Mouse (Mus musculus) heart, postnatal 10 days (tissue): Measurements from ENCODE around the gene Nek1. TPM values are rescaled to one million over a fixed set of nuclear protein-coding genes. Genes with fewer than 3 reads are reported as not detected.
A peak's percentile ranks its signal among the peaks of the same experiment; 100 is the strongest.
"Not testable (repeated sequence)": the region's sequence is repeated elsewhere in the genome, so short reads cannot be mapped to it uniquely, and the experiment has no call there.

Experiments used
- DNase-seq, 2 experiments: peaks; one replicate each; pipeline ENCODE4 v3.0.0; 2021
- intact Hi-C: fragments of 180-260 bp; cut with DNase I; formaldehyde crosslinking; loops from one replicate; pipeline ENCODE4 v1.15.1; 2025
- total RNA-seq, 2 experiments: library from RNA; stranded (reverse); gene quantifications; 2 replicates each; pipeline ENCODE4 v1.2.3; 2021

Gene Nek1
- total RNA-seq, 2 experiments from 2014 or later, result 6.9 to 9.2 TPM

- intact Hi-C loops, result loop anchor here (2.0 kb wide), 1 partner anchor 28 kb away; no protein-coding TSS in a partner anchor
- DNase-seq, result peak; percentile 98
Observed at GRCm38 (mm10) chr8:60982701-60983687, 10.0 kb upstream of the Nek1 start, which contains the start of gene Clcn3. Gene Clcn3 (minus strand): TSS chr8:60983300.

GRCm38 (mm10) chr8:60983688-60984079 lies 9.3 kb upstream of the Nek1 start:
- DNase-seq, result peak; percentile 67 to 72
- intact Hi-C loops, result loop anchor here (2.0 kb wide), 1 partner anchor 29 kb away; no protein-coding TSS in a partner anchor

- intact Hi-C loops, DNase-seq: not testable (repeated sequence)
Observed at GRCm38 (mm10) chr8:60984260-60985010, 8.6 kb upstream of the Nek1 start.

- peak in 1 of 2 experiments; percentile 85 for DNase-seq
- intact Hi-C loops, result loop anchor here (5.0 kb wide), 3 partner anchors 235 to 495 kb away; partner anchors contain the start of genes Cbr4 and Mfap3l
Observed at GRCm38 (mm10) chr8:60992561-60992909, 460 bp upstream of the Nek1 start.

- intact Hi-C loops, result loop anchor here (5.0 kb wide), 3 partner anchors 234 to 494 kb away; partner anchors contain the start of genes Cbr4 and Mfap3l
- no peak for DNase-seq
Observed at GRCm38 (mm10) chr8:60993639-60993986, 618 bp downstream of the Nek1 start.

- intact Hi-C loops, result no loop called here
- no peak for DNase-seq
Observed at GRCm38 (mm10) chr8:60996468-60996867, 3.5 kb downstream of the Nek1 start.

GRCm38 (mm10) chr8:61041951-61042350 lies 49.0 kb downstream of the Nek1 start:
- DNase-seq, result peak; percentile 63 to 79
- intact Hi-C loops, result loop anchor here (2.0 to 5.0 kb wide), 3 partner anchors 335 to 475 kb away; no protein-coding TSS in a partner anchor

- intact Hi-C loops, result loop anchor here (2.0 to 5.0 kb wide), 3 partner anchors 333 to 473 kb away; no protein-coding TSS in a partner anchor
Observed at GRCm38 (mm10) chr8:61043874-61044273, 50.9 kb downstream of the Nek1 start.

GRCm38 (mm10) chr8:61046816-61047215 lies 53.8 kb downstream of the Nek1 start:
- DNase-seq, result no peak
- intact Hi-C loops, result no loop called here

More at GRCm38 (mm10) chr8:61043874-61044273, 50.9 kb downstream of the Nek1 start:
- no peak for DNase-seq

GRCm38 (mm10) chr8:61053017-61053416 lies 60.0 kb downstream of the Nek1 start:
- DNase-seq, result no peak
- intact Hi-C loops, result no loop called here

- no peak for DNase-seq
- intact Hi-C loops, result no loop called here
Observed at GRCm38 (mm10) chr8:61054313-61054712, 61.3 kb downstream of the Nek1 start.

- intact Hi-C loops, result no loop called here
- no peak for DNase-seq
Observed at GRCm38 (mm10) chr8:61056997-61057396, 64.0 kb downstream of the Nek1 start.

- intact Hi-C loops, result no loop called here
- no peak for DNase-seq
Observed at GRCm38 (mm10) chr8:61059143-61059542, 66.1 kb downstream of the Nek1 start.

GRCm38 (mm10) chr8:61060412-61060811 lies 67.4 kb downstream of the Nek1 start:
- intact Hi-C loops, result no loop called here
- DNase-seq, result no peak

- DNase-seq, result peak in 1 of 2 experiments; percentile 6
- intact Hi-C loops, result loop anchor here (2.0 kb wide), 1 partner anchor 442 kb away; no protein-coding TSS in a partner anchor
Observed at GRCm38 (mm10) chr8:61075059-61075458, 82.1 kb downstream of the Nek1 start.

GRCm38 (mm10) chr8:61110496-61110895 lies 117.5 kb downstream of the Nek1 start:
- DNase-seq, result no peak
- intact Hi-C loops, result no loop called here

GRCm38 (mm10) chr8:61111940-61112339 lies 118.9 kb downstream of the Nek1 start:
- intact Hi-C loops, result no loop called here
- no peak for DNase-seq

GRCm38 (mm10) chr8:61121631-61122030 lies 128.6 kb downstream of the Nek1 start:
- no peak for DNase-seq
- intact Hi-C loops, result no loop called here

- intact Hi-C loops, result no loop called here
- DNase-seq, result no peak
Observed at GRCm38 (mm10) chr8:61127299-61127861, 134.4 kb downstream of the Nek1 start.

- intact Hi-C loops, result no loop called here
- DNase-seq, result no peak
Observed at GRCm38 (mm10) chr8:61132561-61133134, 139.7 kb downstream of the Nek1 start.
